Mouse (Mus musculus): ENCODE results near the gene Arl4c. TPM values are rescaled to one million over a fixed set of nuclear protein-coding genes. Genes with fewer than 3 reads are reported as not detected.

The Arl4c gene
- total RNA-seq (2021) = 10 to 100 TPM; 18.8 to 21.0 TPM

DNA sequence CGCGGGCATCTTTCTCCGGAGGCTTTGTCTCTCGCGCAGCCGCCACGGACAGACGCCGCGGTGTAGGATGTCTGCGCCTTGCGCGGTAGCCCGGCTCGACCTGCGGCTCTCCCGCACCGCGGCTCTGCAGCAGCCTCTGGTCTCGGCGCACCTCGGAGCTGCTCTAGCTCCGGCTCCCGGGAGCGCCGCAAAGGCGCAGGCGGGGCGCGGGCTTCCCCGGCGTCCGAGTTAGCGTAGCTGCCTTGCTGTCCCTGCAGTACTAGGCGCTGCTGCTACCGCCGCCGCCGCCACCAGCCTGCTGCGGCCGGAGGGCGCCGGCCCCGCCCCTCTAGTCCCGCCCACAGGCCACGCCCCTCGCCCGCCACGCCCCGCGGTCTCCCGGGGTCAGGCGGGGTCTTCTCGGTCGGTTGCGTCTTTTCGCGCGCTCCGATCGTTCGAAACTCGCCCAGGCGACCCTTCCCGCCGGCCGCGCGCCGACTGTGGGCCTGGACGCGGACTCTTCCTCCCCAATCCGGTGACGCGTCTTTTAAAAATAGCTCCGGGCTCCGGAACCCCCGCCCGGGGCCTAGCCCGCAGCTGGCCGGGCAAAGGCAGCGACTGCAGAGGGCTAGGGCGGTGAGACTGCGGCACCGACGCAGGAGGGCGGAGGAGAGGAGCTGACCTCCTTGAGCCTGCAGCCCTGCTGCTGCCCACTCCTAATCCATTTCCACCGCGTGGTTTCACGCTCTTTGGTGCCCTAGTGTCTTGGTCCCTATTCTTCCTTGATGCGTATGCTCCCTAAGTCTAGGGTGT lies at the start of gene Arl4c:
Gene Arl4c, minus strand, starts transcription at position 352 of the 792 bp plus-strand sequence.
- peak; percentile 93 to 94 for DNase-seq

DNA sequence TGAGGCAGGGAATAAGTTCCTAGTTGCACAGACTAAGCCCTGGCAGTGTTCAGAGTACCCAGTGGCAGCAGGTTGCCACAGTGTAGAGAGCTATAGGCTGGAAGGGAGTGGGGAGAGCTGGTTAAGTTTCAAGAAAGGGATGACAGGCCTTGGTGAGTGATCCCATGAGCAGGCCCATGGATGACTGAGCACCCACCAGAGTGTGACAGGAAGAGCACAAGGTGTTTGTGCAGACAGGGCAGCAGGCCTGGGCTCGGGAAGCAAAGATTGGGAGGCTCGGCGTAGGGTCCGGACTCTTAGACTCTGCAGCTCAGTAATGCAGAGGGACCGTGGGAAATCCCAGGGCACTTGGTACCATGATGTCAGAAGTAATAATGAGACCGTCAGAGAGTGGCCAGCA lies 49.3 kb upstream of the Arl4c start:
- no peak for DNase-seq
- intact Hi-C loops (cut with DNase I) = loop anchor here (10.0 kb wide), 2 partner anchors 183 to 883 kb away; no protein-coding TSS in a partner anchor

More for the DNA sequence above, at the start of gene Arl4c:
- intact Hi-C loops (cut with DNase I) = loop anchor here (2.0 to 10.0 kb wide), 2 partner anchors 43 to 347 kb away; no protein-coding TSS in a partner anchor

DNA sequence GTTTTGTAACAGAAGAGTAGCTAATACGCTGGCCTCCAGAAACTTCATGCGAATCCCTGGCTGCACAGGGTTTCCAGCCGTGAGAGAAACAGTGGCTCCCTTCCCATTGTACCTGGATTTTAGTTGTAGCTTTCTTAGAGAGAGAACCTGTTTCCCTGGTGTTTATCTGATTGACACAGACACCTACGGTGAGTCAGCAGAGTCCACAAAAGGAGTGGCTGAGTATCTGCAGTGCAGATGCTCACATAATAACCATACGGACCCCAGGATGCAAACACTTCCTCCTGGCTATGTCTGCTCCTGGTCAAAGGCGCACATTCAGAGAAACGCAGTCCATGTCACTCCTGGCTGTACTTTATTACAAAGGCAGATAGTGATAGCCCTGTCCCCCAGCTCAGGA lies 48.6 kb upstream of the Arl4c start:
- DNase-seq = no peak
- intact Hi-C loops (cut with DNase I) = loop anchor here (10.0 kb wide), 2 partner anchors 184 to 884 kb away; no protein-coding TSS in a partner anchor

DNA sequence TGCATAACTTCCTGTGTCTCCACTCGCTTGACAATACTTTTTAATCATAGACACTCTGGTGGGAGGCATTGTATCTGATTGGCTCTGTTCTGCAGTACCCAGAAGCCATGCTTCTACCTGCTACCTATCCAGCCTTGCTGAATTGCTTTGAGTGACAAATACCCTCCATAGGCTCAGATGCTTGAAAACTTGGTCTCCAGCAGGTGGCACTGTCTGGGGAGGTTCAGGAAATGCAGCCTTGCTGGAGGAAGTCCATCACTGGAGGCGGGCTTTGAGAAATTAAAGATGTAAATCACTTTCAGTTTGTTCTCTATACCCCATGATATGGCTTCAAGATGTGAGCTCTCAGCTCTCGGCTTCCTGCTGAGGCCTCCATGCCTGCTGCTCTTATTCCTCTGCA lies 48.1 kb upstream of the Arl4c start:
- intact Hi-C loops (cut with DNase I) = loop anchor here (10.0 kb wide), 2 partner anchors 185 to 885 kb away; no protein-coding TSS in a partner anchor
- DNase-seq = peak; percentile 26 to 59

GRCm38 (mm10) chr1:88749106-88749505 lies 47.1 kb upstream of the Arl4c start:
- DNase-seq = no peak
- intact Hi-C loops (cut with DNase I) = loop anchor here (10.0 kb wide), 1 partner anchor 776 kb away; no protein-coding TSS in a partner anchor

GRCm38 (mm10) chr1:88745256-88745655 lies 43.2 kb upstream of the Arl4c start:
- DNase-seq = peak; percentile 87 to 89
- intact Hi-C loops (cut with DNase I) = loop anchor here (1.0 to 10.0 kb wide), 2 partner anchors 448 to 780 kb away; no protein-coding TSS in a partner anchor

- DNase-seq = no peak
- intact Hi-C loops (cut with DNase I) = loop anchor here (10.0 kb wide), 1 partner anchor 781 kb away; no protein-coding TSS in a partner anchor
Measured at GRCm38 (mm10) chr1:88744261-88744660, 42.2 kb upstream of the Arl4c start.

DNA sequence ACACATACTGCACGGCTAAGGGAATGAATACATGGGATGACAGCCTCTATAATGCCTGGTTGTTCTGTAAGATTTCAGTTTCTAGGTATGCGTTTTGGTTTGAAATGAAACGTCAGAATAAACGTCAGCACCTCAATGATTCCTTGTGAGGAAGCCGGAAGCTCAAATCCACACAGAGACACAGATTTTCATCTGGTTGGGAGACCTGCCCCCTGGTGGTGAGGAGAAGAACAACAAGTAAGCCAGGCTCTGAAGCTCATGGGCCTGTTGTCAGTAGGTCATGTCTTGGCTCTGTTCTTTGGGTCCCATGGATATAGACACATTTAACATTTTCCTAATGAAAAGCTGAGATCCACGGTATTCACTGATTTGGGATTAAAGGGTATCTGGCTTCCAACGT lies 40.4 kb upstream of the Arl4c start:
- intact Hi-C loops (cut with DNase I) = loop anchor here (1.0 to 10.0 kb wide), 3 partner anchors 318 to 782 kb away; no protein-coding TSS in a partner anchor
- DNase-seq = peak; percentile 40 to 69

GRCm38 (mm10) chr1:88739546-88739945 lies 37.5 kb upstream of the Arl4c start:
- DNase-seq = peak in 1 of 2 experiments; percentile 20
- intact Hi-C loops (cut with DNase I) = no loop called here

DNA sequence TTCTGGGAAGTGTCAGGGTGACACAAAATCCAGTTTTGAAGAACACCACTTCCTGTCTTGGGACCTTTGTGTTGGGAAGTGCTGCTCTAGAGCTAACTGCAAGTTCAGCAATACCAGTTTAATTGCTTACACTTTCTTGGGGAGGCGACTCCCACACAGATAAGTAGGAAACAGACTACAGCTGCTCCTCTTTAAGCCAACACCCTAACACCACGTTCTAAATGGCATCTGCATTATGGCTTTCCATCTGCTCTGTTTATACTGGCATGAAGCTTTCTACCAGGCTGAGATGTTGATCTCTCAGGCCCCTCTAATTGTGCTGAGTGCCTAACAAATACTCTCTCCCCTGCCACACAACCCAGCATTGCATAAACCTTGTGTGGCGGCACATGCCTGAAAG lies 36.9 kb upstream of the Arl4c start:
- DNase-seq = no peak
- intact Hi-C loops (cut with DNase I) = no loop called here

DNA sequence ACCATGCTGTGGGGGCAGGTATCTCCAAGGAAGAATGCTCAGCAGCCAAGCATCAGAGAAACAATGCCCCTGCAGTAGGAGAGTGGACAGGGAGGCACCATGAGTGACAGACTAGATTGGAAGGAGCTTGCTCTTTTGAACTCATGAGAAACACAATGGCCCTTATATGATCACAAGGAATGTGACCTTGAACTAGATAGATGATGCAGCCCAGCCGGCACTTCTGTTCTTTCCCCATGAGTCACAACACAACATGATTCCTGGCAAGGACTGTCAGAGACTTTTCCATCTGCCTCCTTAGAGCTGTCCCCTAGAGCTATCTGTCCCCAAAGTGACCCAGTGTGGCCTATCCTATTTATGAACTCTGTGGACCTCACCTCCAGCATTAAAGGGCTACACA lies 27.5 kb upstream of the Arl4c start:
- intact Hi-C loops (cut with DNase I) = no loop called here
- no peak for DNase-seq

- intact Hi-C loops (cut with DNase I) = no loop called here
Measured at GRCm38 (mm10) chr1:88727369-88727768, 25.3 kb upstream of the Arl4c start.

DNA sequence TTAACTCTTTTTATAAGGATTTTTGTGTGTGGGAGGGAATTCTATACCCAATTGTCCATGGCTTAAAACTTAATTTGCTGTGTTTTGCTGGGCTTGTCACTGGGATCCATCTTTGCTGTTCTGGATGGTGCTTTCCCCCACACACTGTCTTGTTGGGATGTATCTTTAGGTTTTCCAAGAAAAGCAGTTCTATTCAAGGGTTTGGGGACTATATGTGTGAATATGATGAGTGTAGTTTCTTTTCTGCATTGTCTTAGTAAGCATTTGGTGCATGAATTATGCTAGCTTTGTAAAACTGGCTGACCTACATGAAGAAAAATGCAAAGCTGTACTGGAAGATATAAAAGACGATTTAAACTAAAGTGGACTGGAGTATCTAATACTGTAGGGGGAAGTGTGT lies 23.7 kb upstream of the Arl4c start:
- intact Hi-C loops (cut with DNase I) = no loop called here
- DNase-seq = no peak

More at GRCm38 (mm10) chr1:88727369-88727768, 25.3 kb upstream of the Arl4c start:
- DNase-seq = no peak

DNA sequence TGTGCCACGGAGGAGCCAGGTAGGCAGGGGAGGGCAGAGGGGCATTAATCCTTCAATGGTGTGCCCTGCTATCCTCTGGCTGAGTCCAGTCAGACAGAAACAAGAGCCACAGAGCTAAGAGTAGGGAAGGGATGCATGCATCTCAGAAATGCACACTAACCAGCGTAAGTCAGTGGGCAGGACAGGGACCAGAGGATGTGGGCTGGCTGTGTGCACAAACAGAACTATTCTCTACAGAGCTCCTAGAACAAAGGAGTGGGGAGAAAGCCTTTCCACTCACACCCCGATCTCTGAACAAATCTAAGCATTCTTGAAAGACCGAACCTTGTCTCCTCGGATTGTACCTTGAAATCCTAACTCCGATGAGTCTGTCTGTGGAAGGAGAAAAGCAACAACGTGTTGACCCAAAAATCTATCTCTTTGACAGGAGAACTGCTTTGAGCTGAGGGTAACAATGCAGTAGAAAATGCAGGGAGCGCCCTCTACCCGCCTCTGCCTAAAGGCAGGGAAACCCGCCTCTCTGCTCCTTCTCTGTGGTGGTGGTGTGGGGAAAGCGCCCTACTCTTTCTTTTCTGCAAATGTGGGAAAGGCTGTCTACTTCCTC lies 18.7 kb upstream of the Arl4c start:
- intact Hi-C loops (cut with DNase I) = no loop called here
- no peak for DNase-seq

- no peak for DNase-seq
- intact Hi-C loops (cut with DNase I) = no loop called here
Measured at GRCm38 (mm10) chr1:88718563-88718962, 16.5 kb upstream of the Arl4c start.

DNA sequence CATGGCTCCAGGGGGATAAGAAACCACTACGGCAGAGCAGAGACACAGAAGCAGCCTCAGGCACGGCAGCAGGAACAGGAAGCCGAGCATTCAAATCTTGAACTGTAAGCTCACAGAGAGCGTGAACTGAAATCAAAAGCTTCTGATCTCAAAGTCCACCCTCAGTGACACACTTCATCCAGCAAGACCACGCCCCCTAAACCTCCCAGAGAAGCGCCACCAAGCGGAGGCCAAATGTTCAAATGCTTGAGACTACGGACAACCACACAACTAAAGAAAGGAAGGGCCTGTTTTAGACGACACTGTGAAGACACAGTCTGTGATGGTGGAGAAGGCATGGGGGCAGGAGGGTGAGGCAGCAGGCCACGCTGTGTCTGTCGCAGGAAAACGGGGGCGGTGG lies 15.7 kb upstream of the Arl4c start:
- no peak for DNase-seq
- intact Hi-C loops (cut with DNase I) = no loop called here

- no peak for DNase-seq
- intact Hi-C loops (cut with DNase I) = no loop called here
Measured at GRCm38 (mm10) chr1:88712011-88712410, 10.0 kb upstream of the Arl4c start.

DNA sequence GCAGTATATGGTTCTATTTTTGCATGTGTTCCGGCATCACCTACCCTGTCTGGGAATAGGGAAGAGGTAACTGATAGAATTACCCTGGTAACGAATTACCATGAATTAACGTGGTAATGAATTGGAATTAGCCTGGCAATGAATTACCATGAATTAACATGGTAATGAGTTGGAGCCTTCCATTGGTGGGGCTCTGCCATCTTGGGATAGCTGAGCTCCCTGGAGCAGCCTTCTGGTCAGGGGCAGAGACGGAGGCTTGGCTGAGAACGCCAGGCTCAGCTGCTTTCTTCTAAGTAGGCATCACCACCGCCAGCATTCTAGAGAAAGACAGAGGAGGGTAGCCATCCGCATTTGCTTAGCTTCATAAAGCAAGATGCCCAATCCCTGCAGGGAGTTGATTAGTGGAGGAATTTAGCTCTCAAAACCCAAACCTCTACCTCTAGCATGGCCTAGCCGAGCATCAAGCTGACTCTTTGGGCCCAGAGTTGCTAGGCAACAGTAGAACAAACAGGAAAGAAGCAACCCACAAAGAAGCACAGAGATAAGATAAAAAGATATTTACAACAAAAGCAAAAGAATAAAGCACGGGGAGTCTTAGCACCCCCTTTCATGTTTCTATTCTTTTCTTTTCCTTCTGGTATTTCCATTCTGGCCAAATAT lies 6.8 kb upstream of the Arl4c start:
- no peak for DNase-seq
- intact Hi-C loops (cut with DNase I) = loop anchor here (10.0 kb wide), 1 partner anchor 354 kb away; no protein-coding TSS in a partner anchor

DNA sequence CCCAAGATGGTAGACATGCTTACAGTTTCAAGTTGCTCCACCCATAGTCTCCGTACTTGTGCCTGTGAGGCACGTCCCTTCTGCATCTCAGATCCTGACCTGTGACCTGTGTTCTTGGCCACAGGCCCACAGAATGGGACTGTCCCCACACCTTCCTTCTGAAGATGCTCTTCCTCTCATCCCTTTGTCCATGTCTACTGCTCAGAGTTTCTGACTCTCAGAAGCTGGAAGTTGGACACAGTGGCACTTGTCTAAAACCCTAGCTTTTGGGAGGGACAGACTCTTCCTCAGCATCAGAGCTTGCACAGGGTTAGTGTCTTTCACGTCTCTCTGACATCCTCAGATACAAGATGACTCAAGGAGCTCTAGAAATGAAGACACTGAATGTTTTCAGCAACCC lies 6.2 kb upstream of the Arl4c start:
- DNase-seq = no peak
- intact Hi-C loops (cut with DNase I) = loop anchor here (10.0 kb wide), 1 partner anchor 353 kb away; no protein-coding TSS in a partner anchor

GRCm38 (mm10) chr1:88707536-88707935 lies 5.5 kb upstream of the Arl4c start:
- DNase-seq = no peak
- intact Hi-C loops (cut with DNase I) = loop anchor here (10.0 kb wide), 1 partner anchor 353 kb away; no protein-coding TSS in a partner anchor

DNA sequence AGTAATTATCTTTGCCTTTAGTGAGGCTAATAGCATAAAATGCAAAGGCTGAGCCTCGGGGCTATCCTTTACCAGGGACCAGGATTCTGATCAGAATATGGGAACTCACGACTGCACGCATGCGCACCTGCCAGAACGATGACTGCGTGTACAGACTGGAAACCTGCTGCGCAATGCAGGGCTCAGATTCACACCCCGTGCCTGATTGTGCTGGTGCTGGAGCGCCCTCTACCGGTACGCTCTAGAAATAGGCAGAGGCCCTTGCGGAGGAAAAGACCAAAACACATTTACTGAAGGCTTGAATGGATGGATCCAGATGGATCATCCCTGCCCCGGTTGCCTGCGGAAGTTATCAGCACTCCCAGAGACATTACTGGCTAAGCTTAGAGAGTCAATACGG lies 3.8 kb upstream of the Arl4c start:
- intact Hi-C loops (cut with DNase I) = loop anchor here (1.0 to 10.0 kb wide), 5 partner anchors 143 to 351 kb away; no protein-coding TSS in a partner anchor

More for the DNA sequence above, 3.8 kb upstream of the Arl4c start:
- peak; percentile 93 to 96 for DNase-seq

All from heart, postnatal 10 days (tissue).